Mouse (Mus musculus): ENCODE measurements around the gene Dnah8.

- TF ChIP-seq CTCF (IDR thresholded peaks at IDR 0.05; ENCODE audit: extremely low read depth, insufficient read length, insufficient replicate concordance, low read depth, low read length) (no peak), POLR2A (IDR thresholded peaks at IDR 0.05; ENCODE audit: low read depth, low read length) (no peak)
Measured at GRCm38 (mm10) chr17:30883534-30883933, 259.4 kb downstream of the Dnah8 start.
